Mouse (Mus musculus): ENCODE measurements around the gene Gm49358.

DNA sequence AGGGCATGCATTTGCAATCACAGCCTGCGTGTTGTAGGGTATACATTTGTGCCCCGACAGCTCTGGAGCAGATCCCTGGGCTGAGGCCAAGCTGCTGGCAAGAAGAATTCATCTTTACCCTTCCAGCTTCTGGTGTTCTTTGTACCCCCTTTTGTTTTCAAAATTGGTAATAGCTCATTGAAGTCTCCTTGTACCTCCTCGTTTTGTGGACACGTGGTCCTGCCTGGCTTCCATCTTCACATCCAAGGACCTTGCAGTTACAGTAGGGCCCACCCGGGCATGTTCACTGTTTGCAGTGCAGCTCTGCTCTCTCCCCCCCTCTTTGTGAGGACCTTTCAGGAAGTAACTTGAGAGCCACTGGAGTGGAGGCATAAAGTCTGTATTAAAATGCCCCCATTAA, 24.4 kb downstream of the Gm49358 start:
- TF ChIP-seq SMC3 (IDR thresholded peaks at IDR 0.05; ENCODE audit: low read depth, low read length) (no peak), MXI1 (IDR thresholded peaks at IDR 0.05; ENCODE audit: low read depth, low read length) (no peak), MAX (IDR thresholded peaks at IDR 0.05; ENCODE audit: low read length) (no peak), EP300 (IDR thresholded peaks at IDR 0.05; ENCODE audit: low read length) (no peak), MAFK (IDR thresholded peaks at IDR 0.05; ENCODE audit: insufficient replicate concordance, low read length) (no peak), CTCF (conservative IDR thresholded peaks at IDR 0.05 in 1 of 2, IDR thresholded peaks at IDR 0.05 in 1 of 2; ENCODE audit: low read depth in 2 of 2, low read length in 2 of 2) (no peak), GABPA (IDR thresholded peaks at IDR 0.05; ENCODE audit: insufficient replicate concordance, low read depth, low read length) (no peak), ZMIZ1 (IDR thresholded peaks at IDR 0.05; ENCODE audit: low read depth, low read length) (no peak), NRF1 (IDR thresholded peaks at IDR 0.05; ENCODE audit: low read depth, low read length) (no peak), E2F4 (IDR thresholded peaks at IDR 0.05; ENCODE audit: insufficient replicate concordance, low read depth, low read length) (no peak), HCFC1 (IDR thresholded peaks at IDR 0.05; ENCODE audit: low read depth, low read length) (no peak)

All from CH12.LX (cell line).